In the genomic region with DNA sequence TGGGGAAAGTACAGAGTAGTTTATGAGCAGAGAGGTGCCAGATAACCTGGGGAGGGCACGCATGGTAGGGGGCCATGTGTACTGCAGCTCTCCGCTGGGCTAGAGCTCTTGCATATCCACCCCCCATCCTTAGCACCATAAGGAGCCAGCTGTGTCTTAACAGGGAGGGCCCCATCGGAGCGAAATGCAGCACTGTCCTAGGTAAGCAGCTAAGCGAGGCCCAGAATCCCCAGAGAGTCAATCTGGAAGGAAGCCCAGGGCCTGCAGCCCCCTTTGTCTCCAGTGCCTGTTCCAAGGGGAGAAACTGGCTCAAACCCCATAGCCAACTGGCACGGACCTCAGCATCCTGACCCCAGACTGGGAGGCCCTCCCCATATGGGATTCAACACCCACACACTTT, we compare ENCODE assay signal across 24 mouse cellular contexts. TPM values are rescaled to one million over a fixed set of nuclear protein-coding genes. Genes with fewer than 3 reads are reported as not detected.
A peak's percentile ranks its signal among the peaks of the same experiment; 100 is the strongest.
DNase-seq lines count a peak whose midpoint lies in the region; ATAC-seq and TF ChIP-seq lines count a peak whose summit lies in the region.
"Had no signal": no experiment of that assay in that cellular context is flagged by ENCODE, and none has a peak within 500 bp of the region (broad histone marks: within the 10 kb centered on the region; RNA-seq: fewer than 3 reads in every experiment).

No protein-coding gene starts in this region.

- H3K27me3 ChIP-seq in forebrain, embryonic 15.5 days, result no peaks in the 10 kb centered on the region
- peaks cover 4% of the 10 kb centered on the region; the same call in 1 of the 2 replicates for H3K27me3 ChIP-seq in forebrain, embryonic 12.5 days
- no peaks in the 10 kb centered on the region for H3K27me3 ChIP-seq in midbrain, embryonic 14.5 days (ENCODE audit: control insufficient read depth, insufficient read depth, low read length)
- no peaks in the 10 kb centered on the region for H3K27me3 ChIP-seq in midbrain, embryonic 16.5 days (ENCODE audit: control insufficient read depth, insufficient read depth, low read depth, low read length)
- no peaks in the 10 kb centered on the region for H3K27me3 ChIP-seq in forebrain, postnatal 0 days (ENCODE audit: insufficient read depth, low read length)
- no peaks in the 10 kb centered on the region for H3K27me3 ChIP-seq in neural tube, embryonic 14.5 days (ENCODE audit: control insufficient read depth, insufficient read depth, low read length)
- H3K27me3 ChIP-seq: kidney, embryonic 15.5 days had no signal

- no peaks in the 10 kb centered on the region for H3K9me3 ChIP-seq in forebrain, embryonic 15.5 days
- H3K9me3 ChIP-seq in forebrain, embryonic 12.5 days, result no peaks in the 10 kb centered on the region
- no peaks in the 10 kb centered on the region for H3K9me3 ChIP-seq in midbrain, embryonic 14.5 days (ENCODE audit: control insufficient read depth, low read length)
- H3K9me3 ChIP-seq in midbrain, embryonic 16.5 days (replicated peaks; ENCODE audit: control insufficient read depth, low read length, poor library complexity, severe bottlenecking), result no peaks in the 10 kb centered on the region
- no peaks in the 10 kb centered on the region for H3K9me3 ChIP-seq in forebrain, postnatal 0 days (ENCODE audit: low read length)
- no peaks in the 10 kb centered on the region for H3K9me3 ChIP-seq in neural tube, embryonic 14.5 days (ENCODE audit: control insufficient read depth, low read length)
- H3K9me3 ChIP-seq: heart, embryonic 15.5 days; kidney, embryonic 15.5 days had no signal

- peak; percentile 71 for ATAC-seq in forebrain, embryonic 15.5 days (replicated peaks)
- no peak for ATAC-seq in forebrain, embryonic 12.5 days (ENCODE audit: low FRiP score)
- ATAC-seq in midbrain, embryonic 14.5 days (ENCODE audit: low FRiP score, low TSS enrichment), result no peak
- no peak for ATAC-seq in midbrain, embryonic 16.5 days
- ATAC-seq in forebrain, postnatal 0 days, result no peak; the same call in 1 of the 2 replicates
- ATAC-seq in neural tube, embryonic 14.5 days (ENCODE audit: low read depth), result peak; percentile 70
- ATAC-seq: intestine, postnatal 0 days had no signal

- H3K4me3 ChIP-seq in forebrain, embryonic 15.5 days, result no peak overlapping the region
- H3K4me3 ChIP-seq in forebrain, embryonic 12.5 days (replicated peaks), result no peak overlapping the region
- H3K4me3 ChIP-seq in midbrain, embryonic 14.5 days (replicated peaks; ENCODE audit: low read depth, low read length), result no peak overlapping the region
- H3K4me3 ChIP-seq in midbrain, embryonic 16.5 days (ENCODE audit: low read depth, low read length), result no peak overlapping the region
- no peak overlapping the region for H3K4me3 ChIP-seq in forebrain, postnatal 0 days (ENCODE audit: low read depth, low read length)
- no peak overlapping the region for H3K4me3 ChIP-seq in neural tube, embryonic 14.5 days (ENCODE audit: low read depth, low read length)
- H3K4me3 ChIP-seq: erythroblast, embryonic 14.5 days; heart, embryonic 15.5 days; kidney, embryonic 15.5 days had no signal

- TF ChIP-seq CTCF in forebrain, postnatal 0 days (IDR thresholded peaks at IDR 0.05; ENCODE audit: low read depth), result no peak

- no peaks in the 10 kb centered on the region for H3K36me3 ChIP-seq in forebrain, embryonic 15.5 days
- H3K36me3 ChIP-seq in forebrain, embryonic 12.5 days (replicated peaks), result no peaks in the 10 kb centered on the region
- H3K36me3 ChIP-seq in midbrain, embryonic 14.5 days (ENCODE audit: control insufficient read depth, insufficient read depth, low read length), result no peaks in the 10 kb centered on the region
- no peaks in the 10 kb centered on the region for H3K36me3 ChIP-seq in midbrain, embryonic 16.5 days (ENCODE audit: control insufficient read depth, insufficient read depth, low read length)
- H3K36me3 ChIP-seq in forebrain, postnatal 0 days (ENCODE audit: insufficient read depth), result no peaks in the 10 kb centered on the region
- H3K36me3 ChIP-seq in neural tube, embryonic 14.5 days (ENCODE audit: control insufficient read depth, insufficient read depth, low read length), result no peaks in the 10 kb centered on the region
- H3K36me3 ChIP-seq: heart, embryonic 15.5 days; kidney, embryonic 15.5 days had no signal

- H3K4me2 ChIP-seq in forebrain, embryonic 15.5 days (replicated peaks), result no peak overlapping the region
- H3K4me2 ChIP-seq in forebrain, embryonic 12.5 days, result no peak overlapping the region
- no peak overlapping the region for H3K4me2 ChIP-seq in midbrain, embryonic 14.5 days (ENCODE audit: low read length)
- H3K4me2 ChIP-seq in midbrain, embryonic 16.5 days (ENCODE audit: low read length), result no peak overlapping the region
- H3K4me2 ChIP-seq in forebrain, postnatal 0 days (ENCODE audit: low read depth), result no peak overlapping the region
- H3K4me2 ChIP-seq in neural tube, embryonic 14.5 days (ENCODE audit: low read depth, low read length), result no peak overlapping the region
- H3K4me2 ChIP-seq: heart, embryonic 15.5 days; kidney, embryonic 15.5 days had no signal

- WGBS in forebrain, embryonic 15.5 days, result 38% methylated on average over 6 of the region's 6 CpGs
- 67% methylated on average over 6 of the region's 6 CpGs for WGBS in forebrain, embryonic 12.5 days
- WGBS in midbrain, embryonic 14.5 days, result 44% methylated on average over 6 of the region's 6 CpGs
- 39% methylated on average over 6 of the region's 6 CpGs for WGBS in midbrain, embryonic 16.5 days
- 30% methylated on average over 6 of the region's 6 CpGs for WGBS in forebrain, postnatal 0 days
- 38% methylated on average over 6 of the region's 6 CpGs for WGBS in neural tube, embryonic 14.5 days

- H3K27ac ChIP-seq in forebrain, embryonic 15.5 days (replicated peaks), result no peak overlapping the region
- no peak overlapping the region for H3K27ac ChIP-seq in forebrain, embryonic 12.5 days
- no peak overlapping the region for H3K27ac ChIP-seq in midbrain, embryonic 14.5 days (replicated peaks; ENCODE audit: low read depth, low read length)
- no peak overlapping the region for H3K27ac ChIP-seq in midbrain, embryonic 16.5 days (ENCODE audit: low read length)
- H3K27ac ChIP-seq in forebrain, postnatal 0 days (ENCODE audit: low read depth, low read length), result no peak overlapping the region
- no peak overlapping the region for H3K27ac ChIP-seq in neural tube, embryonic 14.5 days (ENCODE audit: low read depth, low read length)
- H3K27ac ChIP-seq: heart, embryonic 15.5 days; kidney, embryonic 15.5 days had no signal

- H3K9ac ChIP-seq in forebrain, embryonic 15.5 days (replicated peaks), result no peak overlapping the region
- H3K9ac ChIP-seq in forebrain, embryonic 12.5 days, result no peak overlapping the region
- no peak overlapping the region for H3K9ac ChIP-seq in midbrain, embryonic 14.5 days (replicated peaks; ENCODE audit: low read length)
- H3K9ac ChIP-seq in midbrain, embryonic 16.5 days (ENCODE audit: low read depth, low read length), result no peak overlapping the region
- no peak overlapping the region for H3K9ac ChIP-seq in forebrain, postnatal 0 days
- no peak overlapping the region for H3K9ac ChIP-seq in neural tube, embryonic 14.5 days (replicated peaks; ENCODE audit: low read depth, low read length)
- H3K9ac ChIP-seq: heart, embryonic 15.5 days; kidney, embryonic 15.5 days had no signal

- H3K4me1 ChIP-seq in forebrain, embryonic 15.5 days, result peaks cover 14% of the 10 kb centered on the region
- peaks cover 4% of the 10 kb centered on the region for H3K4me1 ChIP-seq in forebrain, embryonic 12.5 days
- no peaks in the 10 kb centered on the region for H3K4me1 ChIP-seq in midbrain, embryonic 14.5 days (ENCODE audit: control insufficient read depth, insufficient read depth, low read length)
- H3K4me1 ChIP-seq in midbrain, embryonic 16.5 days (ENCODE audit: control insufficient read depth, insufficient read depth, low read length), result no peaks in the 10 kb centered on the region
- peaks cover 7% of the 10 kb centered on the region; the same call in 1 of the 2 replicates for H3K4me1 ChIP-seq in forebrain, postnatal 0 days (ENCODE audit: insufficient read depth)
- H3K4me1 ChIP-seq in neural tube, embryonic 14.5 days (ENCODE audit: control insufficient read depth, insufficient read depth, low read length), result no peaks in the 10 kb centered on the region
- H3K4me1 ChIP-seq: heart, embryonic 15.5 days; kidney, embryonic 15.5 days had no signal

- DNase-seq in midbrain, embryonic 14.5 days, result peak; percentile 63
- peak; percentile 32 for DNase-seq in forebrain, postnatal 0 days
- no peak for DNase-seq in gastrocnemius, adult 8-10 months (ENCODE audit: low spot score in 2 of 2)
- DNase-seq: adrenal gland, postnatal 36 days; B cell, adult 2 months; cerebellum, adult 2 months; gastrocnemius, postnatal 25 days; heart, postnatal 4 days; kidney, postnatal 4 days; liver; lung, postnatal 10 days; right cerebral cortex, postnatal 14 days had no signal

RNA-seq across cellular contexts. Expression of gene Gucy1b2, which starts 23.3 kb away (rescaled TPM):
- polyA plus RNA-seq in forebrain, embryonic 15.5 days (2015; fragmentation: Nextera tagmentation; extraction: Ambion mirVana), result 3.5 and 4.3 TPM in 2 replicates
- 2.2 and 2.8 TPM in 2 replicates for polyA plus RNA-seq in forebrain, embryonic 12.5 days (2016; fragmentation: Nextera tagmentation; extraction: Ambion mirVana)
- 1.00 and 1.0 TPM in 2 replicates for polyA plus RNA-seq in midbrain, embryonic 14.5 days (2014; fragmentation: Nextera tagmentation; extraction: Ambion mirVana)
- 0.44 and 0.55 TPM in 2 replicates for polyA plus RNA-seq in midbrain, embryonic 16.5 days (2015; fragmentation: Nextera tagmentation; extraction: Ambion mirVana)
- total RNA-seq in forebrain, postnatal 0 days (2014; rRNA removed), result 0.92 and 1.4 TPM in 2 replicates
- polyA plus RNA-seq in forebrain, postnatal 0 days (2015; fragmentation: Nextera tagmentation; extraction: Ambion mirVana), result 0.64 and 0.84 TPM in 2 replicates
- 0.19 and 0.60 TPM in 2 replicates for polyA plus RNA-seq in neural tube, embryonic 14.5 days (2014; fragmentation: Nextera tagmentation; extraction: Ambion mirVana)
- total RNA-seq in gastrocnemius, adult 8-10 months (2022), result not detected
- total RNA-seq: gastrocnemius, postnatal 25 days; megakaryocyte, adult 5-6 weeks; neutrophil, adult 5-6 weeks had no signal
- polyA plus RNA-seq: erythroblast, embryonic 14.5 days; kidney, embryonic 15.5 days; liver, embryonic 16.5 days; urinary bladder, adult 2 months had no signal

Comparison
In these comparisons a context has a peak if more than half of its experiments do, and no peak if none do; other contexts are left out.
1. ATAC-seq: peak in forebrain, embryonic 15.5 days (single experiment) and neural tube, embryonic 14.5 days (single experiment); none in forebrain, embryonic 12.5 days (single experiment), midbrain, embryonic 14.5 days (single experiment), midbrain, embryonic 16.5 days (single experiment) and forebrain, postnatal 0 days (single experiment).
2. DNase-seq: peak in midbrain, embryonic 14.5 days (single experiment) and forebrain, postnatal 0 days (single experiment); none in gastrocnemius, adult 8-10 months (0 of 2).